Mouse (Mus musculus) left cerebral cortex, adult 2 months (tissue): ENCODE data around the gene Cavin2. TPM values are rescaled to one million over a fixed set of nuclear protein-coding genes. Genes with fewer than 3 reads are reported as not detected.

Experiments
- DNase-seq, 2 experiments: peaks; one replicate each; pipeline ENCODE4 v3.0.0; 2021 to 2022; ENCODE audit warnings: low spot score in 2 of 2, mixed read lengths in 1 of 2; ENCODE audit errors: extremely low spot score in 1 of 2
- H3K27ac ChIP-seq: fragments of 200-600 bp; 2 replicates; pipeline ENCODE4 v1.8.1; 2022
- H3K4me3 ChIP-seq: fragments of 200-600 bp; 2 replicates; pipeline ENCODE4 v1.8.1; 2022
- CTCF ChIP-seq: fragments of 200-600 bp; IDR thresholded peaks from 2 replicates; pipeline ENCODE4 v1.8.1; 2022; ENCODE audit warnings: antibody characterized with exemption, mild to moderate bottlenecking, moderate library complexity
- intact Hi-C: fragments of 180-260 bp; cut with DNase I; formaldehyde crosslinking; loops from one replicate; pipeline ENCODE4 v1.15.1; 2025
- total RNA-seq, 2 experiments: library from RNA; stranded (reverse); gene quantifications; 2 replicates each; pipeline ENCODE4 v1.2.3; 2021

The Cavin2 gene
- total RNA-seq, 2 experiments from 2014 or later: 8.7 to 10.7 TPM

GRCm38 (mm10) chr1:51270196-51270935 lies 18.6 kb upstream of the Cavin2 start:
- no peak for DNase-seq
- intact Hi-C loops: no loop called here
- no peak for TF ChIP-seq CTCF
- no peak overlapping the region for H3K27ac ChIP-seq
- no peak overlapping the region for H3K4me3 ChIP-seq

- no peak for TF ChIP-seq CTCF
- intact Hi-C loops: no loop called here
Observed at GRCm38 (mm10) chr1:51271845-51272244, 17.1 kb upstream of the Cavin2 start.

GRCm38 (mm10) chr1:51272583-51273201 lies 16.2 kb upstream of the Cavin2 start:
- Histone ChIP-seq H3K27ac (no peak overlapping the region), H3K4me3 (no peak overlapping the region)
- intact Hi-C loops: no loop called here
- no peak for TF ChIP-seq CTCF
- DNase-seq: no peak

More at GRCm38 (mm10) chr1:51271845-51272244, 17.1 kb upstream of the Cavin2 start:
- Histone ChIP-seq H3K4me3 (no peak overlapping the region), H3K27ac (no peak overlapping the region)
- DNase-seq: no peak

- H3K4me3 ChIP-seq: no peak overlapping the region
- H3K27ac ChIP-seq: no peak overlapping the region
- intact Hi-C loops: no loop called here
- DNase-seq: no peak
- no peak for TF ChIP-seq CTCF
Observed at GRCm38 (mm10) chr1:51277879-51278567, 10.9 kb upstream of the Cavin2 start.

GRCm38 (mm10) chr1:51288201-51288600 lies 725 bp upstream of the Cavin2 start:
- intact Hi-C loops: no loop called here
- Histone ChIP-seq H3K4me3 (no peak overlapping the region), H3K27ac (0 out of 2 replicates have a peak overlapping the region, but pooled peaks have one; percentile 7)
- no peak for TF ChIP-seq CTCF
- no peak for DNase-seq

- peak overlapping the region; percentile 56 for H3K27ac ChIP-seq
- DNase-seq: no peak
- H3K4me3 ChIP-seq: peak overlapping the region; percentile 27
- intact Hi-C loops: no loop called here
- no peak for TF ChIP-seq CTCF
Observed at GRCm38 (mm10) chr1:51289620-51290445, 907 bp downstream of the Cavin2 start.

GRCm38 (mm10) chr1:51290634-51291033 lies 1.7 kb downstream of the Cavin2 start:
- intact Hi-C loops: no loop called here
- Histone ChIP-seq H3K27ac (no peak overlapping the region), H3K4me3 (peak overlapping the region; percentile 27)
- no peak for TF ChIP-seq CTCF
- no peak for DNase-seq

- H3K27ac ChIP-seq: no peak overlapping the region
- intact Hi-C loops: no loop called here
- DNase-seq: no peak
- H3K4me3 ChIP-seq: no peak overlapping the region
- TF ChIP-seq CTCF: no peak
Observed at GRCm38 (mm10) chr1:51292348-51292747, 3.4 kb downstream of the Cavin2 start.

- intact Hi-C loops: no loop called here
- Histone ChIP-seq H3K4me3 (no peak overlapping the region), H3K27ac (no peak overlapping the region)
- no peak for TF ChIP-seq CTCF
- DNase-seq: no peak
Observed at GRCm38 (mm10) chr1:51300295-51300930, 11.5 kb downstream of the Cavin2 start.

- TF ChIP-seq CTCF: no peak
- no peak for DNase-seq
- no peak overlapping the region for H3K27ac ChIP-seq
- H3K4me3 ChIP-seq: no peak overlapping the region
- intact Hi-C loops: no loop called here
Observed at GRCm38 (mm10) chr1:51307056-51307455, 18.1 kb downstream of the Cavin2 start.

- no peak for TF ChIP-seq CTCF
- no peak overlapping the region for H3K27ac ChIP-seq
- H3K4me3 ChIP-seq: no peak overlapping the region
- intact Hi-C loops: no loop called here
- no peak for DNase-seq
Observed at GRCm38 (mm10) chr1:51315476-51315875, 26.6 kb downstream of the Cavin2 start.
